ENCODE assay signal across 15 mouse cellular contexts in genomic region chr1:127573186-127573585, GRCm38 (mm10).
DNase-seq lines count a peak whose midpoint lies in the region.
"Had no signal": no experiment of that assay in that cellular context is flagged by ENCODE, and none has a peak within 500 bp of the region (broad histone marks: within the 10 kb centered on the region; RNA-seq: fewer than 3 reads in every experiment).

No protein-coding gene starts in this region.

- DNase-seq in heart, adult 11 months = peak; percentile 49
- no peak for DNase-seq in heart, postnatal 25 days (ENCODE audit: low spot score)
- DNase-seq in retina, embryonic 14.5 days (ENCODE audit: low spot score) = peak; percentile 67
- peak; percentile 67 for DNase-seq in retina, postnatal 1 day
- no peak for DNase-seq in left cerebral cortex, postnatal 36 days (ENCODE audit: low spot score in 2 of 2)
- DNase-seq: adrenal gland, adult 2 months; adrenal gland, postnatal 10 days; adrenal gland, postnatal 25 days; cerebellum, adult 11 months; cerebellum, adult 18-20 months; cerebellum, adult 8-10 months; cerebellum, adult 9-11 months; cerebellum, postnatal 14 days; cerebellum, postnatal 36 days; embryo, embryonic 11 days had no signal

- intact Hi-C loops in heart, postnatal 25 days (cut with DNase I) = no loop called here
- intact Hi-C loops in left cerebral cortex, postnatal 36 days (cut with DNase I) = no loop called here

Comparison
In these comparisons a context has a peak if more than half of its experiments do, and no peak if none do; other contexts are left out.
1. DNase-seq: peak in heart, adult 11 months (single experiment), retina, embryonic 14.5 days (single experiment) and retina, postnatal 1 day (single experiment); none in heart, postnatal 25 days (single experiment) and left cerebral cortex, postnatal 36 days (0 of 2).